19 mouse cellular contexts compared by ENCODE assay signal in the genomic region with DNA sequence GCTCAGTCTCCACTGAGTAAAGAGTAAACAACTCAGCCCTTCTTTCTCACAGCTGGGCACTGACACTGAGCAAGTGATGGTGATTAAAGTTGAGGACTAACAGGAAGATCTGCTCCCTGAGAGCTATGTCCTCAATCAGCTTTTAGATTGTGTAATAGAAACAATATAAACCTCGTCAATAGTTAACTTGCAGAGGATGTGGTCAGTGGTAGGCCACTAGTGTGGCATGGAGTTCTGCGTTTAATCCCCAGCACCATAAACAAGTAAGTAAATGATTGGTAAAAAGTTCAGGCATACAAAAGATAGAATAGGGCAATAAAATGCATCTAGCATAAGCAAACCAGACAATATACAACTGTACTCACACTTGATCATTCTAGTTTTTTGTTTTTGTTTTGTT.
"Had no signal": no experiment of that assay in that cellular context is flagged by ENCODE, and none has a peak within 500 bp of the region (broad histone marks: within the 10 kb centered on the region; RNA-seq: fewer than 3 reads in every experiment).

No protein-coding gene starts in this region.

- DNase-seq: lung, adult 18-20 months; lung, embryonic 14.5 days; lung, postnatal 10 days; lung, postnatal 4 days; midbrain, embryonic 14.5 days; retina, postnatal 1 day; right cerebral cortex, adult 18-20 months; right cerebral cortex, postnatal 25 days; right cerebral cortex, postnatal 4 days; spleen, adult 18-20 months; thymus, adult 18-20 months; thymus, postnatal 14 days; thymus, postnatal 36 days had no signal

- H3K4me2 ChIP-seq: lung, embryonic 14.5 days; midbrain, embryonic 12.5 days; neural tube, embryonic 13.5 days; neural tube, embryonic 15.5 days had no signal

- H3K4me1 ChIP-seq: megakaryocyte, embryonic 14.5 days; midbrain, embryonic 12.5 days; neural tube, embryonic 13.5 days; neural tube, embryonic 15.5 days had no signal

- ATAC-seq: midbrain, embryonic 16.5 days had no signal

- H3K4me3 ChIP-seq: megakaryocyte, embryonic 14.5 days; midbrain, embryonic 12.5 days; myocyte; neural tube, embryonic 13.5 days; neural tube, embryonic 15.5 days had no signal

- H3K9ac ChIP-seq: lung, embryonic 14.5 days; midbrain, embryonic 12.5 days; neural tube, embryonic 13.5 days; neural tube, embryonic 15.5 days had no signal

- H3K9me3 ChIP-seq: megakaryocyte, embryonic 14.5 days; midbrain, embryonic 12.5 days; neural tube, embryonic 13.5 days; neural tube, embryonic 15.5 days had no signal

- H3K27ac ChIP-seq: midbrain, embryonic 12.5 days; neural tube, embryonic 13.5 days; neural tube, embryonic 15.5 days had no signal

- H3K27me3 ChIP-seq: megakaryocyte, embryonic 14.5 days; midbrain, embryonic 12.5 days; neural tube, embryonic 13.5 days; neural tube, embryonic 15.5 days had no signal
